Mouse (Mus musculus) left cerebral cortex, postnatal 4 days (tissue): ENCODE results near the gene Metap2. TPM values are rescaled to one million over a fixed set of nuclear protein-coding genes. Genes with fewer than 3 reads are reported as not detected.
A peak's percentile ranks its signal among the peaks of the same experiment; 100 is the strongest.

ENCODE experiments used
- DNase-seq: peaks from one replicate; pipeline ENCODE4 v3.0.0-alpha.2; 2022
- intact Hi-C: fragments of 180-260 bp; cut with DNase I; formaldehyde crosslinking; loops from one replicate; pipeline ENCODE4 v1.15.1; 2025
- total RNA-seq, 2 experiments: library from RNA; stranded (reverse); gene quantifications; 2 replicates each; pipeline ENCODE4 v1.2.3; 2021

The Metap2 gene
- total RNA-seq = 100 to 1,000 TPM; 151 to 163 TPM

- DNase-seq = no peak
- intact Hi-C loops = no loop called here
Observed at GRCm38 (mm10) chr10:93897043-93897646, at the start of gene Metap2. Gene Metap2, minus strand, starts transcription at chr10:93897093.

GRCm38 (mm10) chr10:93945843-93946499 is 49.1 kb upstream of the Metap2 start:
- intact Hi-C loops = no loop called here
- peak; percentile 45 for DNase-seq

GRCm38 (mm10) chr10:93945364-93945763 is 48.5 kb upstream of the Metap2 start:
- intact Hi-C loops = no loop called here

GRCm38 (mm10) chr10:93944241-93944640 is 47.3 kb upstream of the Metap2 start:
- intact Hi-C loops = no loop called here
- DNase-seq = peak; percentile 29

More at GRCm38 (mm10) chr10:93945364-93945763, 48.5 kb upstream of the Metap2 start:
- peak; percentile 74 for DNase-seq

GRCm38 (mm10) chr10:93940279-93940678 is 43.4 kb upstream of the Metap2 start:
- no peak for DNase-seq
- intact Hi-C loops = no loop called here

GRCm38 (mm10) chr10:93939676-93940075 is 42.8 kb upstream of the Metap2 start:
- no peak for DNase-seq
- intact Hi-C loops = no loop called here

- peak; percentile 36 for DNase-seq
- intact Hi-C loops = no loop called here
Observed at GRCm38 (mm10) chr10:93938844-93939271, 42.0 kb upstream of the Metap2 start.

GRCm38 (mm10) chr10:93933980-93934379 is 37.1 kb upstream of the Metap2 start:
- intact Hi-C loops = no loop called here
- DNase-seq = peak; percentile 82

- intact Hi-C loops = no loop called here
- DNase-seq = peak; percentile 43
Observed at GRCm38 (mm10) chr10:93932861-93933260, 36.0 kb upstream of the Metap2 start.

- DNase-seq = no peak
- intact Hi-C loops = no loop called here
Observed at GRCm38 (mm10) chr10:93932020-93932419, 35.1 kb upstream of the Metap2 start.

- DNase-seq = no peak
- intact Hi-C loops = no loop called here
Observed at GRCm38 (mm10) chr10:93931431-93931830, 34.5 kb upstream of the Metap2 start.

- DNase-seq = no peak
- intact Hi-C loops = no loop called here
Observed at GRCm38 (mm10) chr10:93930236-93930824, 33.4 kb upstream of the Metap2 start.

GRCm38 (mm10) chr10:93924666-93925065 is 27.8 kb upstream of the Metap2 start:
- DNase-seq = no peak
- intact Hi-C loops = no loop called here

GRCm38 (mm10) chr10:93921160-93921559 is 24.3 kb upstream of the Metap2 start:
- intact Hi-C loops = no loop called here
- DNase-seq = no peak

GRCm38 (mm10) chr10:93919227-93919626 is 22.3 kb upstream of the Metap2 start:
- peak; percentile 63 for DNase-seq
- intact Hi-C loops = no loop called here

- peak; percentile 61 for DNase-seq
- intact Hi-C loops = no loop called here
Observed at GRCm38 (mm10) chr10:93918701-93919100, 21.8 kb upstream of the Metap2 start.

GRCm38 (mm10) chr10:93918087-93918486 is 21.2 kb upstream of the Metap2 start:
- intact Hi-C loops = no loop called here
- DNase-seq = no peak

- intact Hi-C loops = no loop called here
- no peak for DNase-seq
Observed at GRCm38 (mm10) chr10:93916778-93917177, 19.9 kb upstream of the Metap2 start.

GRCm38 (mm10) chr10:93915531-93916275 is 18.8 kb upstream of the Metap2 start:
- no peak for DNase-seq
- intact Hi-C loops = no loop called here

- intact Hi-C loops = no loop called here
- DNase-seq = no peak
Observed at GRCm38 (mm10) chr10:93913525-93913924, 16.6 kb upstream of the Metap2 start.

GRCm38 (mm10) chr10:93912917-93913316 is 16.0 kb upstream of the Metap2 start:
- no peak for DNase-seq
- intact Hi-C loops = no loop called here
